Mouse (Mus musculus) ES-E14 (cell line): ENCODE results near the gene Eefsec. TPM values are rescaled to one million over a fixed set of nuclear protein-coding genes. Genes with fewer than 3 reads are reported as not detected.

Experiments used
- DNase-seq: peaks from one replicate; pipeline ENCODE4 v3.0.0-alpha.2; 2013; ENCODE audit warnings: low read depth, low spot score
- H3K27ac ChIP-seq: 2 replicates; pipeline ENCODE4 v1.5.1; 2012; ENCODE audit warnings: low read depth, mild to moderate bottlenecking, low read length, moderate library complexity, mixed read lengths; ENCODE audit not compliant: poor library complexity, insufficient read depth, severe bottlenecking
- H3K36me3 ChIP-seq: 2 replicates; pipeline ENCODE4 v1.6.1; 2012; ENCODE audit warnings: mild to moderate bottlenecking, low read length, moderate library complexity, mixed read lengths; ENCODE audit not compliant: control insufficient read depth, poor library complexity, insufficient read depth, severe bottlenecking
- H3K4me1 ChIP-seq, 2 experiments: fragments of 150-350 bp in 1 of 2; sonication (generic) in 1 of 2; 2 replicates each; pipeline ENCODE4 v1.6.1; 2012; ENCODE audit warnings: low read length in 2 of 2, mild to moderate bottlenecking in 1 of 2, mixed read lengths in 1 of 2; ENCODE audit not compliant: control insufficient read depth in 2 of 2, insufficient read depth in 2 of 2, poor library complexity in 1 of 2
- H3K4me3 ChIP-seq, 2 experiments: fragments of 150-350 bp in 1 of 2; sonication (generic) in 1 of 2; 2 replicates each; pipeline ENCODE4 v1.5.1; 2012; ENCODE audit warnings: low read length in 2 of 2, low read depth in 1 of 2, mild to moderate bottlenecking in 1 of 2, mixed read lengths in 1 of 2; ENCODE audit not compliant: insufficient read depth in 1 of 2, poor library complexity in 1 of 2, severe bottlenecking in 1 of 2
- H3K9ac ChIP-seq: 2 replicates; pipeline ENCODE4 v1.6.1; 2012; ENCODE audit warnings: low read depth, mild to moderate bottlenecking, low read length, mixed read lengths; ENCODE audit not compliant: poor library complexity, insufficient read depth, severe bottlenecking
- H3K9me3 ChIP-seq: fragments of 150-350 bp; sonication (generic); 2 replicates; pipeline ENCODE4 v1.6.1; 2012; ENCODE audit warnings: low read depth, mild to moderate bottlenecking, low read length; ENCODE audit not compliant: control insufficient read depth, insufficient read depth
- CHD2 ChIP-seq: IDR thresholded peaks from 2 replicates; pipeline ENCODE4 v1.6.1; 2014; ENCODE audit warnings: mild to moderate bottlenecking, low read depth, low read length, inconsistent platforms
- HCFC1 ChIP-seq: IDR thresholded peaks from 2 replicates; pipeline ENCODE4 v1.6.1; 2012; ENCODE audit warnings: low read length, inconsistent platforms, borderline replicate concordance; ENCODE audit not compliant: insufficient read depth
- MAFK ChIP-seq: IDR thresholded peaks from 2 replicates; pipeline ENCODE4 v1.6.1; 2014; ENCODE audit warnings: mild to moderate bottlenecking, low read depth, low read length, inconsistent platforms; ENCODE audit not compliant: insufficient read depth
- ZC3H11A ChIP-seq: IDR thresholded peaks from 2 replicates; pipeline ENCODE4 v1.6.1; 2012; ENCODE audit warnings: low read depth, mild to moderate bottlenecking, inconsistent platforms, low read length, borderline replicate concordance
- ZNF384 ChIP-seq: IDR thresholded peaks from 2 replicates; pipeline ENCODE4 v1.6.1; 2012; ENCODE audit warnings: low read depth, low read length, inconsistent platforms
- in situ Hi-C, 2 experiments: fragments of 600-800 bp; cut with MboI; formaldehyde crosslinking; loops; one replicate each; pipeline ENCODE4 v1.15.1; 2025; ENCODE audit warnings: low sequenced_read_pairs in 2 of 2, inconsistent platforms in 1 of 2; ENCODE audit not compliant: unreplicated experiment in 2 of 2
- total RNA-seq: library from RNA; depleted of rRNA; stranded (reverse); fragments of 300-350 nt; gene quantifications from 2 replicates; pipeline ENCODE4 v1.2.3, GENCODE M21; 2012

The Eefsec gene
- total RNA-seq, 1 experiment: 26.2 TPM

DNA sequence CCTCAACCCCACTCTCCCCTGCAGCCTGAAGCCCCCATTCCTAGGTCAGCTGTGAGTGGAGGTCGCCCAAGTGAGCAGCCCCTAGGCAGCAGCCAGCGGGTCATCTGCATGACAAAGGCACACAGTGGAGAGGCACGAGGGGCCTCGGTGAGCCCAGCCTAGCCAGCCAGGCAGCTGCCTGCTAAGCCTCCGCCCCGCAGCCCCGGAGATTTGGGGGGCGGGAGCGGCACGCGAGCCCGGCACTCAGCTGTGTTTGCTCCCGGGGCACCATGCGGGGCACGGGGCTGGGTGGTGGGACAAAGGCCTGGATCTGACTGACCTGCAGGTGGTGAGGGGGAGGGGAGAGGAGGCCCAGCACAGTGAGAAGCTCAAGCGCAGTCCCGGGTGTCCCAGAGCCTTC is 210.4 kb downstream of the Eefsec start:
- no peak for DNase-seq
- H3K9me3 ChIP-seq: no peaks in the 10 kb centered on the region
- peaks cover 3 to 30% of the 10 kb centered on the region in 2 experiments for H3K4me1 ChIP-seq
- in situ Hi-C loops: no loop called here
- H3K9ac ChIP-seq: peak overlapping the region; percentile 16; the same call in 1 of the 2 replicates
- TF ChIP-seq CHD2: no peak
- no peak overlapping the region for H3K27ac ChIP-seq
- no peaks in the 10 kb centered on the region for H3K36me3 ChIP-seq
- peak overlapping the region; percentile 9 to 33; a peak in 2 of 4 replicates for H3K4me3 ChIP-seq

DNA sequence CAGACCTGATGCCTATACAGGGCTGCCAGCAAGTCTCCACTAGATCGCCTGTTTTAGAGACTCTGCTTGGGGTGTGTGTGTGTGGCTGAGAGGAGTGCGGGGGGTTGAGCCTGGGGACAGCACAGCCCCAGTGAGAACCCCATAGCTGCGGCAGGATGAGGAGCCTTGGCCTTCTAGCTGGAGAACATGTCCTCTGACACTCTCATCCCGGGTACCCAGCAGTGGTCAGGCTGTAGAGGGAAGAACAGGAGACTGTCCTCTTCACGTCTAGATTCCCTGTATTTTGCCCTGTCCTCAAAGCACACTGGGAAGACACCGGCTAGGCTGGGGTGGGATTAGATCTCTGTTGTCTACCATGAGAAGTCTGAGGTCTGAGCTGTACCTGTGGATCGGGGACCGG is 210.9 kb downstream of the Eefsec start:
- Histone ChIP-seq H3K36me3 (no peaks in the 10 kb centered on the region), H3K4me3 (no peak overlapping the region), H3K9ac (no peak overlapping the region), H3K27ac (no peak overlapping the region), H3K4me1 (peaks cover 3 to 30% of the 10 kb centered on the region in 2 experiments), H3K9me3 (no peaks in the 10 kb centered on the region)
- in situ Hi-C loops: no loop called here
- no peak for DNase-seq
- no peak for TF ChIP-seq HCFC1
- TF ChIP-seq MAFK: no peak
- no peak for TF ChIP-seq CHD2
- TF ChIP-seq ZC3H11A: no peak
- TF ChIP-seq ZNF384: no peak

DNA sequence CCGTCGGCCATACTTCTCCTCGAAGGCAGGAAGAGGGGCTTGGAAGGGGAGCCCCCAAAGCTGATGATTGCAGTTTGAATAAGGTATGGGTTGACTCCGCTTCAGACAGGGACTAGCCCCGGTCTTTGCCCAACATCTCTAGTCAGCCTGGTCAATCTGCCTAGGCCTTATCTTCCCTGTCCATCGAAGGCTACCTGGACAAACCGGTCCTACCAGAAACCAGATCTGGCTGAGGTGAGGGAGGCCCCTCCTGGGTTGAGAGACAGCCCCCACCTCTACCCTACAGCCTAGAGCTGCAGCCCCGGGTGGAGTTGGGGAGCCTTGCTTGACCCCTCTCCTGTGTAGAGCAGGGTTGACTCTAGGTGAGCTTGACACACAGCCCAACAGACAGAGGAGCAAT is 212.3 kb downstream of the Eefsec start:
- H3K27ac ChIP-seq: no peak overlapping the region
- H3K9ac ChIP-seq: no peak overlapping the region
- no peak overlapping the region for H3K4me3 ChIP-seq
- in situ Hi-C loops: no loop called here
- peaks cover 3 to 30% of the 10 kb centered on the region in 2 experiments for H3K4me1 ChIP-seq
- no peak for TF ChIP-seq CHD2
- TF ChIP-seq ZC3H11A: no peak
- no peak for TF ChIP-seq ZNF384
- TF ChIP-seq MAFK: no peak
- no peak for TF ChIP-seq HCFC1
- H3K36me3 ChIP-seq: no peaks in the 10 kb centered on the region
- DNase-seq: no peak
- no peaks in the 10 kb centered on the region for H3K9me3 ChIP-seq

DNA sequence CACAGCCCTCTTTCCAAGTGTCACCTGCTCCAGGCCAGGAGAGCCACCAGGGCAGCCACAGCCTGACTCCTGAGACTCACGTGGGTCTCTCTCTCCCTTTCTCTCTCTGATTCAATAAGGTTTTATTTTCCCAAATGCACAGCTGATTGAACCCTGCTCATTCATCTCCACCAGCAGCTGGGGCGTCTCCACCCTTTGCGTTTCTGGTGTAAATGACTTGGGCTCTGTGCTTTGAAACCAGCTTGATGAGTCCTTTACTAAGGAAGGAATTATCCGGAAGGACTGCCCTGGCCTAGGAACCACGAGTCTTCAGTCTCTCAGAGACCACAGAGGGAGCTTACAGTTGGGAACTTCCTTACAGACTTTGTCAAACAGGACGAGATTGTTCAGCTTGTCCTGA is 214.1 kb downstream of the Eefsec start:
- no peaks in the 10 kb centered on the region for H3K36me3 ChIP-seq
- no peaks in the 10 kb centered on the region for H3K9me3 ChIP-seq
- no peak for DNase-seq
- H3K27ac ChIP-seq: no peak overlapping the region
- no peak for TF ChIP-seq HCFC1
- no peak for TF ChIP-seq MAFK
- no peak for TF ChIP-seq CHD2
- TF ChIP-seq ZNF384: no peak
- no peak for TF ChIP-seq ZC3H11A
- H3K9ac ChIP-seq: no peak overlapping the region
- in situ Hi-C loops: no loop called here
- H3K4me1 ChIP-seq: peaks cover 3 to 28% of the 10 kb centered on the region in 2 experiments
- no peak overlapping the region for H3K4me3 ChIP-seq

DNA sequence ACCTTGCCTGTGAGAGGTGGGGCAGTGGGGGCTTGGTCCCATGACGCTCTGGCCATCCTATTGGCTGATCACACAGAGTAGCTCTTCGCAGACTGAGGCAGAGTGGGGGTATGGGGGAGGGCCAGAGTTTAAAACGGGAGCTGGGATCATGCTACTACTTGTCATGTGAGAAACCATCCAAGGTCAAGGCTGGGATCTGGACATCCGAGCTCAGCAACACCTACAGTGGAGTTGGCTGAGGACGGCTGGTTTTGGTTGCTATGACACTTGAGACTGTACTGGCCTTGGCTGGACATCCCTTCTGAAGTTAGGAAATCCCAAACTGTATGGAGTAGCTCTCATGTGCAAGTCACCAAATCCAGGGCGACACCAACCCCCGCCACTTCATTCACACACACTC is 214.5 kb downstream of the Eefsec start:
- no peak for DNase-seq
- Histone ChIP-seq H3K36me3 (no peaks in the 10 kb centered on the region), H3K27ac (no peak overlapping the region), H3K9ac (no peak overlapping the region), H3K4me1 (peaks cover 3 to 24% of the 10 kb centered on the region in 2 experiments), H3K4me3 (no peak overlapping the region), H3K9me3 (no peaks in the 10 kb centered on the region)
- in situ Hi-C loops: no loop called here
- no peak for TF ChIP-seq CHD2
